Mouse (Mus musculus) forebrain, embryonic 14.5 days (tissue): ENCODE measurements around the gene Ahcy. TPM values are rescaled to one million over a fixed set of nuclear protein-coding genes. Genes with fewer than 3 reads are reported as not detected.
"Not testable (repeated sequence)": the region's sequence is repeated elsewhere in the genome, so short reads cannot be mapped to it uniquely, and the experiment has no call there.

Source experiments
- ATAC-seq: fragments of 200-750 bp; cut with Nextera tagmentation; 2 replicates; pipeline ENCODE4 v1.8.0; 2017; ENCODE audit warnings: mild to moderate bottlenecking, moderate library complexity
- DNase-seq: peaks from one replicate; pipeline ENCODE4 v3.0.0-alpha.2; 2015; ENCODE audit warnings: low spot score
- H3K27ac ChIP-seq: fragments of 300-500 bp; sonication (generic); 2 replicates; pipeline ENCODE4 v1.5.1; 2014; ENCODE audit warnings: low read depth, mild to moderate bottlenecking, control low read depth, low read length, moderate library complexity
- H3K27me3 ChIP-seq: fragments of 300-500 bp; sonication (generic); replicated peaks from 2 replicates; pipeline ENCODE4 v1.6.1; 2014; ENCODE audit warnings: low read length, control low read depth, mixed read lengths; ENCODE audit not compliant: control insufficient read depth, insufficient read depth
- H3K36me3 ChIP-seq: fragments of 300-500 bp; sonication (generic); 2 replicates; pipeline ENCODE4 v1.6.1; 2014; ENCODE audit warnings: low read length, control low read depth; ENCODE audit not compliant: control insufficient read depth, insufficient read depth
- H3K4me1 ChIP-seq: fragments of 300-500 bp; sonication (generic); 2 replicates; pipeline ENCODE4 v1.6.1; 2014; ENCODE audit warnings: antibody characterized with exemption, low read length, control low read depth; ENCODE audit not compliant: control insufficient read depth, insufficient read depth
- H3K4me2 ChIP-seq: fragments of 300-500 bp; sonication (generic); 2 replicates; pipeline ENCODE4 v1.6.1; 2014; ENCODE audit warnings: mild to moderate bottlenecking, control low read depth, low read length
- H3K4me3 ChIP-seq: fragments of 300-500 bp; sonication (generic); 2 replicates; pipeline ENCODE4 v1.5.1; 2014; ENCODE audit warnings: low read depth, low read length, control low read depth
- H3K9ac ChIP-seq: fragments of 300-500 bp; sonication (generic); 2 replicates; pipeline ENCODE4 v1.6.1; 2014; ENCODE audit warnings: mild to moderate bottlenecking, low read length, control low read depth, moderate library complexity
- H3K9me3 ChIP-seq: fragments of 300-500 bp; sonication (generic); replicated peaks from 2 replicates; pipeline ENCODE4 v1.6.1; 2016; ENCODE audit warnings: low read length, control low read depth, mixed read lengths; ENCODE audit not compliant: control insufficient read depth
- WGBS: fragments of 180-500 bp; shearing (Covaris S2); extraction: QIAGEN DNeasy Blood & Tissue Kit; methylation state at CpG from one replicate; pipeline ENCODE4 v1.1.7; 2014; 5-methylcytosine and 5-hydroxymethylcytosine counted together
- polyA plus RNA-seq: library from polyadenylated mRNA; unstranded; fragments of >200 nt; fragmentation: Nextera tagmentation; extraction: Ambion mirVana; gene quantifications from 2 replicates; pipeline ENCODE4 v1.2.1, GENCODE M21; 2014

Gene Ahcy
- polyA plus RNA-seq, 1 experiment from 2014 or later, result 60.8 TPM

DNA sequence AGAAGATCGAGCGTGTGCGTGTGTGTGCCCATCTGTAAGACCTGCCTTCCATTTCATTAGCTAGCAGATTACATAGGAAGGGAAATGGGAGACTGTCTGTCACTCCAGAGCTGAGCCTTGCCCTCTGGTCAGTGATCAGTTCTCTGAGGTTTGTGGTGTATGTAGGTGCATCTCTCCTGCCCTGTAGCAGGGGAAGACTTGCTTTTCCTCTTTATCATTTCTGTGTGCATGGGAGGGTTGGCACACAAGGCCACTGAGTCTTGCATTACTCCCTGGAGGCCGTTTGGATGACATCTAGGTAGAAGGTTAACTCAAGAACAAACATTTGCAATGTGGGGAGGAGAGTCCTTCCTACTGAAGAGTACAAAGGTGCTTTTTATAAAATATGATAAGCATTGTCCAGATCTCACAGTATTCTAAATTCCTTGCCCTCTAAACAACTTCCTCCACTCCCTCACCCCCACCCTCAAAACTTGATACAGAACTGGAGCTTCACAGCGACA, 18.2 kb downstream of the Ahcy start:
- Histone ChIP-seq H3K4me1 (0 out of 2 replicates have a peak, but pooled peaks cover 4% of the 10 kb centered on the region), H3K36me3 (peaks cover 14% of the 10 kb centered on the region), H3K27me3 (no peaks in the 10 kb centered on the region), H3K9ac (no peak overlapping the region), H3K4me2 (no peak overlapping the region), H3K27ac (no peak overlapping the region), H3K4me3 (no peak overlapping the region), H3K9me3 (no peaks in the 10 kb centered on the region)
- WGBS, result 79% methylated on average over 5 of the region's 5 CpGs
- no peak for ATAC-seq
- DNase-seq, result no peak

DNA sequence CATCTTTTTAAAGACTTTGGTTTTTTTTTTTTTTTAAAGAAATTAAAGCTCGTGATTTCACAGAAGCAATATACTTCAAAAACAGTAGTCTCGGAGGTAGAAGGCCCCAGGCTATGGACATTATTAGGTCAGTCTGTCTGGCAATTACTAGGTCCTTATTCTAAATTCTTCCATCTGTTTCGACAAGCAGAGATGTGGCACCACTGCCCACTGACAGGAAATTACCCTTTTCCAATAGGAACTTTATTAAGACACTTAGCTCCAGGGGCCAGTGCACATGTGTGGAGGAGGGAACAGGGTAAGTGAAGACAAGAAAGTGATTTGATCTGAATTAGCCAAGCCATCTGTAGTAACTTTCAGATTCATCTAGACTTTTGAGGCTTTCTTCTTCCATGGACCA, 19.6 kb downstream of the Ahcy start:
- ATAC-seq (no peak), DNase-seq (no peak)
- Histone ChIP-seq H3K4me1 (peaks cover 8% of the 10 kb centered on the region), H3K27ac (no peak overlapping the region), H3K4me2 (no peak overlapping the region), H3K9me3 (no peaks in the 10 kb centered on the region), H3K4me3 (no peak overlapping the region), H3K36me3 (peaks cover 6% of the 10 kb centered on the region; the same call in 1 of the 2 replicates), H3K27me3 (no peaks in the 10 kb centered on the region), H3K9ac (no peak overlapping the region)
- WGBS, result 87% methylated on average over 3 of the region's 3 CpGs

GRCm38 (mm10) chr2:155053512-155053911, 20.8 kb downstream of the Ahcy start:
- not testable (repeated sequence) for H3K4me1 ChIP-seq, H3K4me3 ChIP-seq, H3K9me3 ChIP-seq, H3K36me3 ChIP-seq, DNase-seq, H3K4me2 ChIP-seq, H3K27ac ChIP-seq, ATAC-seq, H3K27me3 ChIP-seq, H3K9ac ChIP-seq
- 90% methylated on average over 8 of the region's 8 CpGs for WGBS

DNA sequence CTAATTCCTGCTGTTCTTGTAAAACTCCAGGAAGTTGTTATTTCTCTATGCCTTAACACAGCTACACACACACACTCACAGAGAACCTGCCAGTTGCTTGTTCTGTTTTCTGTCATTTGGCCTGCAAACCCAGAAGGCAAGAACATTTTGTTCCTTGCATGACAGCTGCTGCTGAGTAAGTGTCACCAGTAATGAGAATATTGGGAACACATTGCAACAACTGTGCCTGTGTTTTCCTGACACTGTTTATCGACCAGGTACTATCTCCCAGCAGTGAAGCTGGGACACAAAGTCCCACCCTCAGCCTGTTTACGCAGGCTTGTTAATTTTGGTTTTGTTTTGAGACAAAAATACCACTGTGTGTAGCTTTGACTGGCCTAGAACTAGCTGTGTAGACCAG, 21.6 kb downstream of the Ahcy start:
- ATAC-seq (no peak), DNase-seq (no peak)
- peaks cover 8% of the 10 kb centered on the region for H3K4me1 ChIP-seq
- H3K4me2 ChIP-seq, result no peak overlapping the region
- no peak overlapping the region for H3K9ac ChIP-seq
- H3K27ac ChIP-seq, result no peak overlapping the region
- H3K9me3 ChIP-seq, result no peaks in the 10 kb centered on the region
- H3K4me3 ChIP-seq, result no peak overlapping the region
- H3K36me3 ChIP-seq, result no peaks in the 10 kb centered on the region
- H3K27me3 ChIP-seq, result no peaks in the 10 kb centered on the region
- 87% methylated on average over 2 of the region's 2 CpGs for WGBS

DNA sequence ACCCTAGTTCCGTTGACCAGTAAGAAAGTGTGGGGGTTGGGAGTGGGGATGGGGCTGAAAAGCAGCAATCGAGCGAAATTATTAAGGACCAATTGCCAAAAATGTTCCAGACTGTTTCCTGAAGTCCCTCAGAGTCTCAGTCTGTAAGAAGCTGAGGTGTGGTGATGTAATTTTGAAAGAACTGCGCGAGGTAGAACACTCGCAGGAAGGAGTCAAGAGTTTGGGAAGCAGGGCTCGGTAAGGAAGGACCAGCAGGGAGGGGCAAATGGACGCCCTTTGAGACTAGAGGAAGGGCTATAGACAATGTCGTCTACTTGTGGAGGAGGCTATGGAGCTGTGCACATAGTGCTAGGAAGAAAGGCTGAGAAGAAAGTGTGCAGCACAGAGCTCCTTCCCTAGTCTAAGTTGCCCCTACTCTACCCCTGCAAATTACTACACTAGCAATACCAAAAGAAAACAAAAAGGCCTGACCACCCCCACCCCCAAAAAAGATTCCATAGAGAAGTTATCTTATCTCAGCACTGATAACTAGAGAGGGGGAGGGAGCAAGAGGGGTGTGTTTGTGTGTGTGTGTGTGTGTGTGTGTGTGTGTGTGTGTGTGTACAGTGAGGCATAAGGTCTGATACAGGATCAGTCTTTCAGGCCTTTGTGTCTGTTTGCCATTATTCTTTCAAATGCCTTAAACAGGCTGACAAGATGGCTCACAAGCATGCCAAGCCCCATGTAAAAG, 22.5 kb downstream of the Ahcy start:
- peak overlapping the region; percentile 77 for H3K4me2 ChIP-seq
- DNase-seq (no peak), ATAC-seq (no peak)
- peak overlapping the region; percentile 92; the same call in 1 of the 2 replicates for H3K27ac ChIP-seq
- no peaks in the 10 kb centered on the region for H3K36me3 ChIP-seq
- H3K4me3 ChIP-seq, result peak overlapping the region; percentile 44; the same call in 1 of the 2 replicates
- peaks cover 8% of the 10 kb centered on the region for H3K4me1 ChIP-seq
- H3K9me3 ChIP-seq, result no peaks in the 10 kb centered on the region
- no peaks in the 10 kb centered on the region for H3K27me3 ChIP-seq
- peak overlapping the region; percentile 88 for H3K9ac ChIP-seq
- WGBS, result 23% methylated on average over 9 of the region's 9 CpGs

GRCm38 (mm10) chr2:155050504-155051236, 23.6 kb downstream of the Ahcy start:
- no peaks in the 10 kb centered on the region for H3K27me3 ChIP-seq
- H3K9me3 ChIP-seq, result no peaks in the 10 kb centered on the region
- WGBS, result under 1% methylated on average over 45 of the region's 45 CpGs
- peak overlapping the region; percentile 92 for H3K27ac ChIP-seq
- H3K4me1 ChIP-seq, result peaks cover 8% of the 10 kb centered on the region
- H3K4me3 ChIP-seq, result peak overlapping the region; percentile 44
- ATAC-seq, result peak; percentile 96
- H3K9ac ChIP-seq, result peak overlapping the region; percentile 88
- H3K4me2 ChIP-seq, result peak overlapping the region; percentile 77
- no peaks in the 10 kb centered on the region for H3K36me3 ChIP-seq
- peak; percentile 98 for DNase-seq

GRCm38 (mm10) chr2:155050108-155050503, 24.2 kb downstream of the Ahcy start:
- peak overlapping the region; percentile 92 for H3K27ac ChIP-seq
- no peaks in the 10 kb centered on the region for H3K27me3 ChIP-seq
- H3K9me3 ChIP-seq, result no peaks in the 10 kb centered on the region
- peak overlapping the region; percentile 44 for H3K4me3 ChIP-seq
- peak overlapping the region; percentile 77 for H3K4me2 ChIP-seq
- DNase-seq (peak; percentile 4), ATAC-seq (no peak; the same call in 1 of the 2 replicates)
- no peaks in the 10 kb centered on the region for H3K36me3 ChIP-seq
- peaks cover 8% of the 10 kb centered on the region for H3K4me1 ChIP-seq
- H3K9ac ChIP-seq, result peak overlapping the region; percentile 88
- 22% methylated on average over 5 of the region's 5 CpGs for WGBS

GRCm38 (mm10) chr2:155047452-155048178, 26.7 kb downstream of the Ahcy start:
- no peak for ATAC-seq
- no peak for DNase-seq
- Histone ChIP-seq H3K4me3 (no peak overlapping the region), H3K36me3 (no peaks in the 10 kb centered on the region), H3K27me3 (no peaks in the 10 kb centered on the region), H3K9me3 (no peaks in the 10 kb centered on the region), H3K4me1 (peaks cover 8% of the 10 kb centered on the region), H3K4me2 (no peak overlapping the region), H3K9ac (no peak overlapping the region), H3K27ac (no peak overlapping the region)
- WGBS, result 66% methylated on average over 7 of the region's 7 CpGs
